Mouse (Mus musculus) testis, adult 2 months (tissue): ENCODE measurements around the gene Gpr83.

Experiments used
- CTCF ChIP-seq: fragments of 200-500 bp; IDR thresholded peaks from 2 replicates; pipeline ENCODE4 v1.5.1; 2012; ENCODE audit warnings: low read depth, mild to moderate bottlenecking, inconsistent platforms, low read length, moderate library complexity; ENCODE audit not compliant: control insufficient read depth, insufficient read depth, insufficient replicate concordance
- POLR2A ChIP-seq: fragments of 200-500 bp; IDR thresholded peaks from 2 replicates; pipeline ENCODE4 v1.6.1; 2012; ENCODE audit warnings: low read depth, mild to moderate bottlenecking, inconsistent platforms, low read length, moderate library complexity; ENCODE audit not compliant: control insufficient read depth

DNA sequence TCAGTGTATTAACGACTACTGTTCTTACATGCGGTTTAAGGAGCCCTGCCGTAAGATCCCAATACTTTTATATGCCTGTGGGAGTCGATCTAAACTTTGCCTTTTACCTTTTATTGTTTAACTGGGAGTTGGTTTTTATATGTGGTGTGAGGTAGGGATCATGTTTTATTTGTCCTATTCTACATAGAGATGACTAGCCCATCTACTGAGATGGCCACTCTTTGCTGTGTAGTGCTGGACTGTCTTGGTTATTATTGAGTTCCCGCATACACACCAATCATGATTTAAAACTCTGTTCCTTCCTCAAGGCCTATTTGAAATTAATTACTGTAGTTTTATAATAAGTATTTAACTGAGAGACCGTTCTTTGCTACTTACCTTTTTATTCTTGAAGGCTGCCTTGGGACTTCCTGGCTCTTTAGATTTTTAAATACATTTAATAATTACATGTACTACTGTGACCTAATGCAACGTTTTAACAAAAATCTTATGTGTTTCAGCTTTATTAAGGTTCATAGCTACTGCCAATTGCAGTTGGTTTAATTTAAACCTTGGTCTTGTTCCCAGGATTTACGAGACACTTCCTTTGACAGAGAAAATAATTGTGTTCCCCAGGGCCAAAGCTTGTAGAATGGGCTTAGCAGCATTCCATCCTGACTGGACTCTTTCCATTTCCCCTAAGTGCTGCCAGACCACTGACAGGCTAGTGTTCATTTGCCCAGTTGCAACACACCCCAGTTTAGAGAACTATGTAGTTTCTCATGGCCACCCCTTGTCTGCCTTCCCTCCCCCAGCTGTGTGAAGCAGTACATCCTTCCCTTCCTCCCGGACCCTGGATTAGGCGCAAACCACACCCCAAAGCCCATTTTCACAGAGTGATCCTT, 17.9 kb upstream of the Gpr83 start:
- no peak for TF ChIP-seq POLR2A
- no peak for TF ChIP-seq CTCF
